Mouse (Mus musculus): Measurements from ENCODE around the gene Ankdd1a. TPM values are rescaled to one million over a fixed set of nuclear protein-coding genes. Genes with fewer than 3 reads are reported as not detected.

The Ankdd1a gene
- polyA plus RNA-seq (2012; rRNA removed) = not detected in 2 replicates

GRCm38 (mm10) chr9:65519807-65520504, at the start of gene Ankdd1a:
Gene Ankdd1a, minus strand, starts transcription at chr9:65520193.
- Histone ChIP-seq H3K27ac (ENCODE audit: control insufficient read depth, insufficient read depth, low read depth, low read length) (no peak within 1 kb of the TSS), H3K36me3 (ENCODE audit: control insufficient read depth, insufficient read depth, low read length) (no peaks in the 10 kb centered on the region), H3K4me3 (ENCODE audit: control insufficient read depth, low read depth, low read length) (no peak within 1 kb of the TSS), H3K4me1 (ENCODE audit: control insufficient read depth, insufficient read depth, low read length) (no peaks in the 10 kb centered on the region; the same call in none of the 2 replicates), H3K27me3 (ENCODE audit: control insufficient read depth, insufficient read depth, low read length) (no peaks in the 10 kb centered on the region)
- TF ChIP-seq CTCF (IDR thresholded peaks at IDR 0.05; ENCODE audit: control insufficient read depth, insufficient read depth, insufficient replicate concordance, low read depth, low read length) = no peak

- Histone ChIP-seq H3K27me3 (ENCODE audit: control insufficient read depth, insufficient read depth, low read length) (no peaks in the 10 kb centered on the region), H3K36me3 (ENCODE audit: control insufficient read depth, insufficient read depth, low read length) (no peaks in the 10 kb centered on the region), H3K27ac (ENCODE audit: control insufficient read depth, insufficient read depth, low read depth, low read length) (no peak overlapping the region), H3K4me3 (ENCODE audit: control insufficient read depth, low read depth, low read length) (no peak overlapping the region), H3K4me1 (ENCODE audit: control insufficient read depth, insufficient read depth, low read length) (no peaks in the 10 kb centered on the region)
- TF ChIP-seq POLR2A (IDR thresholded peaks at IDR 0.05; ENCODE audit: control insufficient read depth, low read depth, low read length) (no peak), CTCF (IDR thresholded peaks at IDR 0.05; ENCODE audit: control insufficient read depth, insufficient read depth, insufficient replicate concordance, low read depth, low read length) (no peak)
Measured at GRCm38 (mm10) chr9:65569491-65569971, 49.5 kb upstream of the Ankdd1a start.

GRCm38 (mm10) chr9:65568787-65569186, 48.8 kb upstream of the Ankdd1a start:
- TF ChIP-seq CTCF (IDR thresholded peaks at IDR 0.05; ENCODE audit: control insufficient read depth, insufficient read depth, insufficient replicate concordance, low read depth, low read length) = no peak
- no peak for TF ChIP-seq POLR2A (IDR thresholded peaks at IDR 0.05; ENCODE audit: control insufficient read depth, low read depth, low read length)
- H3K27ac ChIP-seq (ENCODE audit: control insufficient read depth, insufficient read depth, low read depth, low read length) = no peak overlapping the region
- H3K4me1 ChIP-seq (ENCODE audit: control insufficient read depth, insufficient read depth, low read length) = no peaks in the 10 kb centered on the region
- no peak overlapping the region for H3K4me3 ChIP-seq (ENCODE audit: control insufficient read depth, low read depth, low read length)
- no peaks in the 10 kb centered on the region for H3K36me3 ChIP-seq (ENCODE audit: control insufficient read depth, insufficient read depth, low read length)
- H3K27me3 ChIP-seq (ENCODE audit: control insufficient read depth, insufficient read depth, low read length) = no peaks in the 10 kb centered on the region

DNA sequence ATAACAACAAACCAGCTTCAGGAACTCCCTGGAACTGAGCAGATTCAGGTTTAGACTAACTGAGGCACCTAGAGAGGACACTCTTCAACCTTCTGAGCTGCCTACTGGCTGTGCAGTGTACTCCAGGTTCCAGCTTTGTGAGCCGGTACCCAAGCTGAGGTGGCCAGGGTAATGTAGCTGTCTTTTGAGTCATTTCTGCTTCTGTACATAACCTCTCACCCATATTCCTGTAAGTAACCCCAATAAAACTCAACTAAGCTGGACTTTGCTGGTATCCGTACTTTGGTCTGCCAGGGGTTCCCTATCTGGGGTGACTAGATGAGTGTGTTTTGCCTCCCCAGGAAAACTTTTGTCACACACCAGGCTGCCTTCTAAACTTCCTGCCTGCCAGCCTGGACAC, 44.7 kb upstream of the Ankdd1a start:
- H3K27ac ChIP-seq (ENCODE audit: control insufficient read depth, insufficient read depth, low read depth, low read length) = no peak overlapping the region
- H3K4me1 ChIP-seq (ENCODE audit: control insufficient read depth, insufficient read depth, low read length) = no peaks in the 10 kb centered on the region; the same call in 1 of the 2 replicates
- no peaks in the 10 kb centered on the region for H3K27me3 ChIP-seq (ENCODE audit: control insufficient read depth, insufficient read depth, low read length)
- TF ChIP-seq POLR2A (IDR thresholded peaks at IDR 0.05; ENCODE audit: control insufficient read depth, low read depth, low read length) (no peak), CTCF (IDR thresholded peaks at IDR 0.05; ENCODE audit: control insufficient read depth, insufficient read depth, insufficient replicate concordance, low read depth, low read length) (no peak)
- no peak overlapping the region for H3K4me3 ChIP-seq (ENCODE audit: control insufficient read depth, low read depth, low read length)
- no peaks in the 10 kb centered on the region for H3K36me3 ChIP-seq (ENCODE audit: control insufficient read depth, insufficient read depth, low read length)

- TF ChIP-seq CTCF (IDR thresholded peaks at IDR 0.05; ENCODE audit: control insufficient read depth, insufficient read depth, insufficient replicate concordance, low read depth, low read length) = no peak
- Histone ChIP-seq H3K27me3 (ENCODE audit: control insufficient read depth, insufficient read depth, low read length) (no peaks in the 10 kb centered on the region), H3K36me3 (ENCODE audit: control insufficient read depth, insufficient read depth, low read length) (no peaks in the 10 kb centered on the region), H3K27ac (ENCODE audit: control insufficient read depth, insufficient read depth, low read depth, low read length) (no peak overlapping the region), H3K4me3 (ENCODE audit: control insufficient read depth, low read depth, low read length) (no peak overlapping the region), H3K4me1 (ENCODE audit: control insufficient read depth, insufficient read depth, low read length) (no peaks in the 10 kb centered on the region; the same call in none of the 2 replicates)
Measured at GRCm38 (mm10) chr9:65563073-65563472, 43.1 kb upstream of the Ankdd1a start.

DNA sequence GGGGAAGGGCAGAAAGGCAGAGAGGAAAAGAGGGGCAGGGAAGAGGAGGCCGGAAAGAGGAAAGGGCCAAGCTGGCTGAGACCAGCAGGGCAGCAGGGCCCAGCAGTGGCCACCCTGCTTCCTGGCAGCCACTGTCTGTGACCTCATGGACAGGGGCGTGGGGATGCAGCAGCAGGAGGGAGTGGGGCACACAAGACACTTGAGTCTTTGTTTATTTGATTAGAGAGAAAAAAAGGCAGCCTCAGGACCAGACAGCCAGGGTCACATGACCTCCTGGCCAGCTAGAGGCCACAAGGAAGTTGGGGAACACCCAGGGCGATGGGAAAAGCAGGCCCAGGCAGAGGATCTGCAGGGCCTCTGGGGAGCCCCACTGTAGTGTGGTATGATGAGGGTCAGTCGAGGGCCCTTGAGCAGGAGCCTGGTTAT, 42.1 kb upstream of the Ankdd1a start:
- H3K27ac ChIP-seq (ENCODE audit: control insufficient read depth, insufficient read depth, low read depth, low read length) = peak overlapping the region; percentile 37; the same call in 1 of the 2 replicates
- TF ChIP-seq POLR2A (IDR thresholded peaks at IDR 0.05; ENCODE audit: control insufficient read depth, low read depth, low read length) (no peak), CTCF (IDR thresholded peaks at IDR 0.05; ENCODE audit: control insufficient read depth, insufficient read depth, insufficient replicate concordance, low read depth, low read length) (no peak)
- H3K36me3 ChIP-seq (ENCODE audit: control insufficient read depth, insufficient read depth, low read length) = no peaks in the 10 kb centered on the region
- H3K4me1 ChIP-seq (ENCODE audit: control insufficient read depth, insufficient read depth, low read length) = no peaks in the 10 kb centered on the region; the same call in none of the 2 replicates
- no peaks in the 10 kb centered on the region for H3K27me3 ChIP-seq (ENCODE audit: control insufficient read depth, insufficient read depth, low read length)
- H3K4me3 ChIP-seq (ENCODE audit: control insufficient read depth, low read depth, low read length) = peak overlapping the region; percentile 64

DNA sequence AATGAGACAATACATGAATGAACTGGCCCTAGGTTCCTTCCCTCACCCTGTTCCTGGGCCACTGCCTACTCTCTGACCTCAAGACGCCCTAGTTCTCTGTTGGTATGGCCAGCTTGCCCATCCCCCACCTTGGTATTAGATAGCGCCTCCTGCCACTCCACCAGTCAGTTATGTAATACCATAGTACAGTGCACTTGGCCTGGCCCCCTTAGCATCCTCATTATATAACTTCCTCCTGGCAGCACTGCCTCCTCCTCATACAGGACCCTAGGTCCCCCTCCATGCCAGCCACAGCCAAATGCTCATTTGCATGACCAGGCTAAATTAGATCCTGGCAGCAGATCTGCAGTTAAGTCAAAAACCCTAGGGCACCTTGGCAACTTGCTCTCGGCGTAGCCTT, 41.0 kb upstream of the Ankdd1a start:
- Histone ChIP-seq H3K27ac (ENCODE audit: control insufficient read depth, insufficient read depth, low read depth, low read length) (no peak overlapping the region), H3K36me3 (ENCODE audit: control insufficient read depth, insufficient read depth, low read length) (no peaks in the 10 kb centered on the region), H3K4me1 (ENCODE audit: control insufficient read depth, insufficient read depth, low read length) (no peaks in the 10 kb centered on the region; the same call in none of the 2 replicates), H3K4me3 (ENCODE audit: control insufficient read depth, low read depth, low read length) (peak overlapping the region; percentile 64), H3K27me3 (ENCODE audit: control insufficient read depth, insufficient read depth, low read length) (no peaks in the 10 kb centered on the region)
- TF ChIP-seq POLR2A (IDR thresholded peaks at IDR 0.05; ENCODE audit: control insufficient read depth, low read depth, low read length) (no peak), CTCF (IDR thresholded peaks at IDR 0.05; ENCODE audit: control insufficient read depth, insufficient read depth, insufficient replicate concordance, low read depth, low read length) (no peak)
